Mouse (Mus musculus): ENCODE measurements around the gene Ucn.

GRCm38 (mm10) chr5:31094799-31095691 lies 43.6 kb downstream of the Ucn start:
- peak; percentile 41 for TF ChIP-seq CTCF (IDR thresholded peaks at IDR 0.05; ENCODE audit: low read depth)
- no peak for TF ChIP-seq EP300 (optimal IDR thresholded peaks at IDR 0.05)
